Comparison of ENCODE assay signal across 31 mouse cellular contexts in the genomic region with DNA sequence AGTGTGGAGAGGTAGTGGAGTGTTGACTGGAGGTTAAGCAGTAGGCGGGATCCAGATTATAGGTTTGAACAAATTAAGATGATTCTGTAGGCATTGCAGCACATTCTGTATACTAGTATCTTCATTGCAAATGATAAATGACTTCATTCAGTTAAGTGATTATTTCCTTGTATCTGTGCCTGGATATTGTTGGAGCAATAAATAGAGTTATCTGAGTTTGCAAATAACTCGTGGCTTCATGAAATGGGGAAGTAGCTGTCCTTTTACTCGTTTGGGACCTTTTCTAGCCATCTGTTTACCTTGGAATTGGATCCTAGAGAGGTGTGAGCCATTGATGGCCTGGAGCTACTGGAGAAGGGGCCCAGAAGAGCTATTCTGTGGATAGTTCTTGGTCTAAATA. TPM values are rescaled to one million over a fixed set of nuclear protein-coding genes. Genes with fewer than 3 reads are reported as not detected.
"Had no signal": no experiment of that assay in that cellular context is flagged by ENCODE, and none has a peak within 500 bp of the region (broad histone marks: within the 10 kb centered on the region; RNA-seq: fewer than 3 reads in every experiment).

No protein-coding gene starts in this region.

- H3K9me3 ChIP-seq: embryonic facial prominence, embryonic 10.5 days; embryonic facial prominence, embryonic 12.5 days; embryonic facial prominence, embryonic 13.5 days; embryonic facial prominence, embryonic 15.5 days; forebrain, embryonic 10.5 days; forebrain, embryonic 12.5 days; forebrain, embryonic 13.5 days; forebrain, embryonic 15.5 days had no signal

- DNase-seq: cerebellum, adult 8-10 months; cerebellum, adult 9-10 months; cerebellum, adult 9-11 months; cerebellum, postnatal 10 days; cerebellum, postnatal 14 days; cerebellum, postnatal 25 days; cerebellum, postnatal 36 days; embryo, embryonic 11 days; forebrain, postnatal 0 days; gastrocnemius, adult 2 months; gastrocnemius, postnatal 10 days; gastrocnemius, postnatal 14 days; gastrocnemius, postnatal 25 days; gastrocnemius, postnatal 36 days; heart, adult 18-20 months; heart, adult 2 months had no signal

- H3K27me3 ChIP-seq: embryonic facial prominence, embryonic 12.5 days; embryonic facial prominence, embryonic 13.5 days; embryonic facial prominence, embryonic 15.5 days; forebrain, embryonic 12.5 days; forebrain, embryonic 13.5 days; forebrain, embryonic 15.5 days had no signal

- H3K9ac ChIP-seq: embryonic facial prominence, embryonic 12.5 days; embryonic facial prominence, embryonic 13.5 days; embryonic facial prominence, embryonic 15.5 days; forebrain, embryonic 12.5 days; forebrain, embryonic 13.5 days; forebrain, embryonic 15.5 days; forebrain, postnatal 0 days had no signal

- H3K27ac ChIP-seq: embryonic facial prominence, embryonic 10.5 days; embryonic facial prominence, embryonic 12.5 days; embryonic facial prominence, embryonic 13.5 days; embryonic facial prominence, embryonic 15.5 days; forebrain, embryonic 10.5 days; forebrain, embryonic 12.5 days; forebrain, embryonic 13.5 days; forebrain, embryonic 15.5 days; gastrocnemius, adult 2 months; heart, adult 2 months had no signal

- H3K4me3 ChIP-seq: embryonic facial prominence, embryonic 10.5 days; embryonic facial prominence, embryonic 12.5 days; embryonic facial prominence, embryonic 13.5 days; embryonic facial prominence, embryonic 15.5 days; erythroblast, embryonic 14.5 days; forebrain, embryonic 10.5 days; forebrain, embryonic 12.5 days; forebrain, embryonic 13.5 days; forebrain, embryonic 15.5 days; gastrocnemius, adult 2 months; heart, adult 2 months had no signal

RNA-seq across cellular contexts. Expression of a gene that starts 5.1 kb away (rescaled TPM):
- total RNA-seq: common myeloid progenitor, adult 5-6 weeks; gastrocnemius, adult 18-20 months; gastrocnemius, adult 2 months; gastrocnemius, adult 8-10 months; gastrocnemius, postnatal 14 days; gastrocnemius, postnatal 25 days; gastrocnemius, postnatal 36 days; gastrocnemius, postnatal 4 days; granulocyte monocyte progenitor cell, adult 5-6 weeks; heart, adult 8-10 months had no signal
- polyA plus RNA-seq: erythroblast, embryonic 14.5 days had no signal
